Mouse (Mus musculus): Measurements from ENCODE around the gene Adssl1. TPM values are rescaled to one million over a fixed set of nuclear protein-coding genes. Genes with fewer than 3 reads are reported as not detected.

Gene Adssl1
- total and polyA plus RNA-seq, 3 experiments, result 0.05 TPM; not detected in 2

DNA sequence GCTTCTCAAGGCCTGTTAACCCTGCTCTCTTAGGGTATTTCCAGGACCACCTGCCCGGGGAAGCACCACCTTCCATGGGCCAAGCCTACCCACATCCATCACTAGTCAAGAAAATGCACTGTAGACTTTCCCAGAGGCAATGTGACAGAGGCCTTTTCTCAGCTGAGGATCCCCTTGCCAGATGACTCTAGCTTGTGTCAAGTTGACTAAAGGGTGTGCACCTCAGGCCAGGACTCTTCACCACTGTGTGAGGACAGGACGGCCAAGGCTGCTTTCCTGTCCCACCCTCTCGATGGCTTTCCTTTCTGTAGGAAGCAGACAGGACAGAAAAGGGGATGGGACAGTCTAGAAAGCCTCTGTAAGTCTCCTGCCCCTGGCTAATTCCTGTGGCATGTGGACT is 28.1 kb upstream of the Adssl1 start:
- no peak for TF ChIP-seq CTCF (IDR thresholded peaks at IDR 0.05; ENCODE audit: low read depth, low read length)
- TF ChIP-seq POLR2AphosphoS5 (IDR thresholded peaks at IDR 0.05; ENCODE audit: insufficient replicate concordance, low read depth, low read length), result no peak
- no peak for TF ChIP-seq GATA1 (IDR thresholded peaks at IDR 0.05; ENCODE audit: borderline replicate concordance, low read length)
- no peak for TF ChIP-seq TAL1 (conservative IDR thresholded peaks at IDR 0.05; ENCODE audit: low read depth, low read length)
- TF ChIP-seq GATA2 (IDR thresholded peaks at IDR 0.05; ENCODE audit: borderline replicate concordance, low read depth, low read length), result no peak

GRCm38 (mm10) chr12:112592985-112593734 is 26.7 kb upstream of the Adssl1 start:
- peaks cover 56% of the 10 kb centered on the region for H3K36me3 ChIP-seq (replicated peaks)
- DNase-seq (ENCODE audit: low spot score), result no peak
- no peak for ATAC-seq (ENCODE audit: extremely low read depth, insufficient number of reproducible peaks, low FRiP score, poor library complexity, severe bottlenecking)
- H3K4me3 ChIP-seq (ENCODE audit: low read depth, low read length), result no peak overlapping the region
- H3K9me3 ChIP-seq (replicated peaks), result no peaks in the 10 kb centered on the region
- peaks cover 94% of the 10 kb centered on the region for H3K4me1 ChIP-seq (ENCODE audit: insufficient read depth, low read depth, low read length)
- peaks cover 39% of the 10 kb centered on the region for H3K27me3 ChIP-seq (ENCODE audit: insufficient read depth, low read length)
- no peak for TF ChIP-seq POLR2AphosphoS5 (IDR thresholded peaks at IDR 0.05; ENCODE audit: insufficient replicate concordance, low read depth, low read length)
- TF ChIP-seq GATA2 (IDR thresholded peaks at IDR 0.05; ENCODE audit: borderline replicate concordance, low read depth, low read length), result no peak
- TF ChIP-seq TAL1 (conservative IDR thresholded peaks at IDR 0.05; ENCODE audit: low read depth, low read length), result no peak
- no peak for TF ChIP-seq GATA1 (IDR thresholded peaks at IDR 0.05; ENCODE audit: borderline replicate concordance, low read length)
- TF ChIP-seq CTCF (IDR thresholded peaks at IDR 0.05; ENCODE audit: low read depth, low read length), result no peak

More for the DNA sequence above, 28.1 kb upstream of the Adssl1 start:
- no peaks in the 10 kb centered on the region for H3K9me3 ChIP-seq (replicated peaks)
- H3K4me3 ChIP-seq (ENCODE audit: low read depth, low read length), result no peak overlapping the region
- H3K36me3 ChIP-seq (replicated peaks), result peaks cover 47% of the 10 kb centered on the region
- ATAC-seq (ENCODE audit: extremely low read depth, insufficient number of reproducible peaks, low FRiP score, poor library complexity, severe bottlenecking), result no peak
- peaks cover 53% of the 10 kb centered on the region for H3K27me3 ChIP-seq (ENCODE audit: insufficient read depth, low read length)
- DNase-seq (ENCODE audit: low spot score), result no peak
- peaks cover 90% of the 10 kb centered on the region for H3K4me1 ChIP-seq (ENCODE audit: insufficient read depth, low read depth, low read length)

DNA sequence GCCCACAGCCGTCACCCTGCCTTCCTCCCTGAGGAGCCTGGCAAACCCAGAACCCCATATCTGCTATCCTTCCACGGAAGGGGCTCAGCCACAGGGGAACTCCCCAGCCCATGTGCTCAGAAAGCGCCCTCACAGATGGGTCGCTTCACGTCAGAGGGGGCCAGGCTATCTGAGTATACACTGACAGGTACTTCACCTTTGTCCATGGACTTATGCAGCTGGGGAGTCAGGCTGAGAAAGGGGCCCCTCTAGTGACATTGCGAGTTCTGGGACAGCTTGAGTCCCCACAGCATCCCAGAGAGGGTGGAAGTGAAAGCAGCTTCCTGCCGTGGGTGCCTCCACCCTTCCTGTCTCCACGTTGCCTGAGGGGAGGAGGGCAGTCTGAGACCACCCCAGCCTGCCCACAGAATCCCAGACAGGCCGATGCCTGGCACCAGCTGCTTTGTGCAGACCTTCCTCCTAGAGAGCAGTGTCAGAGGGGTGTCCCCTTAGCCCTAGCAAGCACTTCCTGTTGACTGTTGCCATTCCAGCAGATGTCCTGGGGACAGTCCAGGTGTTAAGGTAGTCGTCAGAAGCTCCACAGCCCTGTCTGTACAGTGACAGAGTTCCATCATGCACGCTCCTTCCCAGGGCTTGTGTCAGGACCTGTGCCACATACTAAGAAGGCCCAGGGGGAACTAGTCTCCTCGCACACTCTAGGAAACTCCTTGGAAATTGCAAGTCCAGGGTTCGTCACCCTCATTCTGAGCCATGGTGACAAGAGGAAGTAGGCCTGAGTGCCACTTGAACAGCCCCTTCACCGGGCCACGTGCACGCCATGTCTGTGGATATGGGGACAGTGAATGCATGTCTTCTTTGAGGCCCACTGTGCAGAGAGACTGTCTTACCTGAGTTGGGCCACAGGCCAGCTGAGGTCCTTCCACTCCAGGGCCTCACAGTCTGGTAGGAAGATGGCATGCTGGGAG is 25.6 kb upstream of the Adssl1 start:
- Histone ChIP-seq H3K4me3 (ENCODE audit: low read depth, low read length) (peak overlapping the region; percentile 24; the same call in 1 of the 2 replicates), H3K36me3 (replicated peaks) (peaks cover 58% of the 10 kb centered on the region), H3K27me3 (ENCODE audit: insufficient read depth, low read length) (peaks cover 30% of the 10 kb centered on the region), H3K9me3 (replicated peaks) (no peaks in the 10 kb centered on the region), H3K4me1 (ENCODE audit: insufficient read depth, low read depth, low read length) (peaks cover 95% of the 10 kb centered on the region)
- TF ChIP-seq TAL1 (conservative IDR thresholded peaks at IDR 0.05; ENCODE audit: low read depth, low read length), result no peak
- no peak for TF ChIP-seq CTCF (IDR thresholded peaks at IDR 0.05; ENCODE audit: low read depth, low read length)
- TF ChIP-seq GATA2 (IDR thresholded peaks at IDR 0.05; ENCODE audit: borderline replicate concordance, low read depth, low read length), result no peak
- no peak for TF ChIP-seq POLR2AphosphoS5 (IDR thresholded peaks at IDR 0.05; ENCODE audit: insufficient replicate concordance, low read depth, low read length)
- DNase-seq (ENCODE audit: low spot score) (no peak), ATAC-seq (ENCODE audit: extremely low read depth, insufficient number of reproducible peaks, low FRiP score, poor library complexity, severe bottlenecking) (no peak)

DNA sequence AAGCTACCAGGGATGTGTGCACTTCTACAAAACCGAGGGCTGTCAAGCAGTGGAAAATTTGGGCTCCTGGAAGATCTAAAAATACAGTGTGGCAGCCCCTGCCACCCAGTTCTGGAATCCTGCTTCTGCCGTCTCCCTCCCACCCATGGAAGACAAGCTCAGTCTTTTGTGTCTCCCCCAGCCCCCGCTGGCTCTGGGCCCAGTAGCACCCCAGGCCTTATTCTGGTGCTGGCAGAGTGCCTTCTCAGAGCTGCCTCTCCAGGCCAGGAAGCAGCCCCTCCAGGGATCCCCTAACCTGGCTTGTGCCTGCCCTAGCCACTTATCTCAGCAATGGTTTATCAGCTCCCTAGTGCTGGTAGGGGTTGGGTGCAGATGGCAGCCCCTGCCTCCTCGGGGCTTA is 24.9 kb upstream of the Adssl1 start:
- Histone ChIP-seq H3K36me3 (replicated peaks) (peaks cover 61% of the 10 kb centered on the region), H3K4me1 (ENCODE audit: insufficient read depth, low read depth, low read length) (peaks cover 94% of the 10 kb centered on the region), H3K4me3 (ENCODE audit: low read depth, low read length) (peak overlapping the region; percentile 2; the same call in 1 of the 2 replicates), H3K9me3 (replicated peaks) (no peaks in the 10 kb centered on the region), H3K27me3 (ENCODE audit: insufficient read depth, low read length) (peaks cover 23% of the 10 kb centered on the region; the same call in 1 of the 2 replicates)
- ATAC-seq (ENCODE audit: extremely low read depth, insufficient number of reproducible peaks, low FRiP score, poor library complexity, severe bottlenecking) (no peak), DNase-seq (ENCODE audit: low spot score) (no peak)
- TF ChIP-seq CTCF (IDR thresholded peaks at IDR 0.05; ENCODE audit: low read depth, low read length) (no peak), GATA1 (IDR thresholded peaks at IDR 0.05; ENCODE audit: borderline replicate concordance, low read length) (no peak), TAL1 (conservative IDR thresholded peaks at IDR 0.05; ENCODE audit: low read depth, low read length) (no peak), GATA2 (IDR thresholded peaks at IDR 0.05; ENCODE audit: borderline replicate concordance, low read depth, low read length) (no peak), POLR2AphosphoS5 (IDR thresholded peaks at IDR 0.05; ENCODE audit: insufficient replicate concordance, low read depth, low read length) (no peak)

DNA sequence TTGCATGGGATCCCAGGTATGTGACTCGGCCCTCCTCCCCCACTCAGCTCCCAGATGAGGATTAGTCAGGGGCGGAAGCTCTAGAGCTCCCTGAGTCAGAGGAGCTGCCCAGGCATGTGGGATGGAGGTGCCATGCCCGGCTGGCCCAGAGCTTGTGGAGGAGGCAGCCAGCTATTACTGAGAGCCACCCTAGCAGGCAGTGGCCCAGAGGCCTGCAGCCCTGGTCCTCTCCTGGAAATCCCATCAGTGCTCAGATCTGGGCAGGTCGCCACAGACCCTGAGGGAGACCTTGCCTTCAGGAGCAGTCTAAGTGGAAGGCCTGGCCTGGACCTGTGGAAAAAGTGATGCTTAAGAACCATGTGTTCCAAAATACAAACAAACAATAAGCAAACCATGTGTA is 24.2 kb upstream of the Adssl1 start:
- ATAC-seq (ENCODE audit: extremely low read depth, insufficient number of reproducible peaks, low FRiP score, poor library complexity, severe bottlenecking), result no peak
- Histone ChIP-seq H3K4me1 (ENCODE audit: insufficient read depth, low read depth, low read length) (peaks cover 94% of the 10 kb centered on the region), H3K36me3 (replicated peaks) (peaks cover 66% of the 10 kb centered on the region), H3K27me3 (ENCODE audit: insufficient read depth, low read length) (peaks cover 19% of the 10 kb centered on the region; the same call in 1 of the 2 replicates), H3K4me3 (ENCODE audit: low read depth, low read length) (no peak overlapping the region; the same call in 1 of the 2 replicates), H3K9me3 (replicated peaks) (no peaks in the 10 kb centered on the region)
- TF ChIP-seq CTCF (IDR thresholded peaks at IDR 0.05; ENCODE audit: low read depth, low read length) (no peak), GATA2 (IDR thresholded peaks at IDR 0.05; ENCODE audit: borderline replicate concordance, low read depth, low read length) (no peak), GATA1 (IDR thresholded peaks at IDR 0.05; ENCODE audit: borderline replicate concordance, low read length) (no peak), POLR2AphosphoS5 (IDR thresholded peaks at IDR 0.05; ENCODE audit: insufficient replicate concordance, low read depth, low read length) (no peak), TAL1 (conservative IDR thresholded peaks at IDR 0.05; ENCODE audit: low read depth, low read length) (no peak)
- no peak for DNase-seq (ENCODE audit: low spot score)

Data from G1E (cell line).